Mouse (Mus musculus) embryonic facial prominence, embryonic 15.5 days (tissue): Measurements from ENCODE around the gene Selenbp1. TPM values are rescaled to one million over a fixed set of nuclear protein-coding genes. Genes with fewer than 3 reads are reported as not detected.
A peak's percentile ranks its signal among the peaks of the same experiment; 100 is the strongest.
"Not testable (repeated sequence)": the region's sequence is repeated elsewhere in the genome, so short reads cannot be mapped to it uniquely, and the experiment has no call there.

Source experiments
- ATAC-seq: fragments of 200-750 bp; cut with Nextera tagmentation; 2 replicates; pipeline ENCODE4 v1.8.0; 2017; ENCODE audit warnings: low read depth, moderate TSS enrichment; ENCODE audit not compliant: insufficient number of reproducible peaks, low FRiP score, low TSS enrichment
- H3K27ac ChIP-seq: fragments of 300-500 bp; sonication (generic); replicated peaks from 2 replicates; pipeline ENCODE4 v1.5.1; 2015; ENCODE audit warnings: mild to moderate bottlenecking, inconsistent platforms
- H3K27me3 ChIP-seq: fragments of 300-500 bp; sonication (generic); 2 replicates; pipeline ENCODE4 v1.6.1; 2015; ENCODE audit warnings: inconsistent platforms
- H3K36me3 ChIP-seq: fragments of 300-500 bp; sonication (generic); 2 replicates; pipeline ENCODE4 v1.6.1; 2015; ENCODE audit warnings: mild to moderate bottlenecking, inconsistent platforms
- H3K4me1 ChIP-seq: fragments of 300-500 bp; sonication (generic); 2 replicates; pipeline ENCODE4 v1.6.1; 2015; ENCODE audit warnings: inconsistent platforms
- H3K4me2 ChIP-seq: fragments of 300-500 bp; sonication (generic); replicated peaks from 2 replicates; pipeline ENCODE4 v1.6.1; 2015; ENCODE audit warnings: mild to moderate bottlenecking, inconsistent platforms
- H3K4me3 ChIP-seq: fragments of 300-500 bp; sonication (generic); replicated peaks from 2 replicates; pipeline ENCODE4 v1.5.1; 2015; ENCODE audit warnings: mild to moderate bottlenecking, inconsistent platforms
- H3K9ac ChIP-seq: fragments of 300-500 bp; sonication (generic); 2 replicates; pipeline ENCODE4 v1.6.1; 2015; ENCODE audit warnings: inconsistent platforms
- H3K9me3 ChIP-seq: fragments of 300-500 bp; sonication (generic); replicated peaks from 2 replicates; pipeline ENCODE4 v1.6.1; 2016; ENCODE audit warnings: inconsistent platforms
- WGBS: fragments of 180-500 bp; shearing (Covaris S2); methylation state at CpG from one replicate; pipeline ENCODE4 v1.1.7; 2015; 5-methylcytosine and 5-hydroxymethylcytosine counted together
- polyA plus RNA-seq: library from polyadenylated mRNA; unstranded; fragments of >200 nt; fragmentation: Nextera tagmentation; extraction: Ambion mirVana; gene quantifications from 2 replicates; pipeline ENCODE4 v1.2.1, GENCODE M21; 2015

Gene Selenbp1
- polyA plus RNA-seq, 1 experiment from 2014 or later: 61.5 TPM

DNA sequence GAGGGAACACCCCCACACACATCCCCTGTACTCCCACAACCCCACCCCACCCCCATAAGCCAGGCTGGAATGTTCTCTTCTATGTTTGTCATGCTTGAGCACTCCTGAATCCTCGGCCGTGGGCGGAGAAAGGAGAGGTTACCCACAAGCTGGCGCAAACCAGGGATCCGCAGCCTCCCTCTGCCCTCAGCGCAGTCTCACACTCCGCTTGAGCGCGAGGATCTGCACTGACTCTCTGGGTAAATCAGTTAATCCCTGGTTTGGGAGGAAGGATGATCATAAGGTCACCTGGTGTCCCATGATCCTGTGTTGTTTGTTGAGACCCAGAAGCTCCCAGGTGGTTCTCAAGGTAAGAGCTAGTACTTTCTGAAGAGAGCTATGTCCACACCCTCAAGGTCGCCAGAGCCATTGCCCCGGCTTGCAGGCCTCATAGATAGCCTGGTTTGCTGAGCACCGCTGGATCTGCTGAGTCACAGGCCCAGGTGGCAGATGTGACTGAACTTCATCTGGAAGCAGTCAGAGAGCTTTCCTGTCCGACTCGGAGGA lies 15.0 kb upstream of the Selenbp1 start:
- Histone ChIP-seq H3K36me3 (no peaks in the 10 kb centered on the region), H3K4me3 (no peak overlapping the region), H3K9ac (no peak overlapping the region), H3K27me3 (no peaks in the 10 kb centered on the region), H3K4me2 (no peak overlapping the region), H3K9me3 (no peaks in the 10 kb centered on the region), H3K4me1 (0 out of 2 replicates have a peak, but pooled peaks cover 12% of the 10 kb centered on the region), H3K27ac (no peak overlapping the region)
- 46% methylated on average over 14 of the region's 14 CpGs for WGBS
- peak; percentile 34; the same call in 1 of the 2 replicates for ATAC-seq

DNA sequence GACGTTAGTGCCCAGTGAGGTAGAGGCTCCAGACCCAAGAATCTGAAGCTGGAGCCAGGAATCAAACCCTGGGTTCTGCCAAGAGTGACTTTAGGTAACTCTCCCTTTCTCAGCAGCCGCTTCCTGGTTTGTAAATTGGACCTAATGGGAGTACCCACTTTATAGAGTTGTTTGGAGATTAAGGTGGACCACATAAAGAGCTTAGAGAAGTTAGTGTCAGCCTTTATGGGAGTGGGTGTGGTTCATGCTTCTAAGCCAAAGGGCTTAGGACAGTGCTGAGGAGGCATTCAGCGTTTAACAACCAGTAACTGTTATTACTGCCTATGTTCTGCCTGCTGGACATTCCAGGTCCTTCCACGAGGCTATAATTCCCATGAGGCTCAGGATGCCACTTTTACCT lies 14.0 kb upstream of the Selenbp1 start:
- ATAC-seq: no peak
- Histone ChIP-seq H3K27me3 (no peaks in the 10 kb centered on the region), H3K9ac (no peak overlapping the region), H3K9me3 (no peaks in the 10 kb centered on the region), H3K4me1 (0 out of 2 replicates have a peak, but pooled peaks cover 12% of the 10 kb centered on the region), H3K36me3 (no peaks in the 10 kb centered on the region), H3K4me3 (no peak overlapping the region), H3K27ac (no peak overlapping the region), H3K4me2 (no peak overlapping the region)
- 75% methylated on average over 4 of the region's 4 CpGs for WGBS

DNA sequence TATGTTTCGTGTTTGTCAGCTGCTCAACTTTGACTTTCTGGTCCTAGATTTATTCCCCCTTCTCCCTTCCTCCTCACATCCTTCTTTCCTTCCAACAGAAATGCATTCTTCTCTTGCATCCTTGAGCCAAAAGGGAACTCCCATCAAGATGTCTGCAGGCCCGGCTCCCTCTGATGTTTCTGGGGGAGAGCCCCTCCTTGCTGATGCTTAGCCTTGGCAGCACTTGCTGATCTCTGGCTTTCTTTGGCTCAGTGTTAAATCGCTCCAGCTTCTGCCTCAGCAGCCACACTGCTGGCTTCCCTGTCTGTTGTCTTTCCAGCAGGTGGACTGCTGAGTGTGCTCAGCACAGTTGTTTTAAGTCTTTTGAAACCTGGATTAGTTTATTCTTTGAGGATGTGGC lies 11.8 kb upstream of the Selenbp1 start:
- no peaks in the 10 kb centered on the region for H3K9me3 ChIP-seq
- no peaks in the 10 kb centered on the region for H3K36me3 ChIP-seq
- no peaks in the 10 kb centered on the region for H3K27me3 ChIP-seq
- no peak overlapping the region for H3K4me2 ChIP-seq
- no peak for ATAC-seq
- WGBS: 40% methylated on average over 3 of the region's 3 CpGs
- no peak overlapping the region for H3K4me3 ChIP-seq
- no peak overlapping the region for H3K27ac ChIP-seq
- 0 out of 2 replicates have a peak, but pooled peaks cover 9% of the 10 kb centered on the region for H3K4me1 ChIP-seq
- H3K9ac ChIP-seq: no peak overlapping the region

DNA sequence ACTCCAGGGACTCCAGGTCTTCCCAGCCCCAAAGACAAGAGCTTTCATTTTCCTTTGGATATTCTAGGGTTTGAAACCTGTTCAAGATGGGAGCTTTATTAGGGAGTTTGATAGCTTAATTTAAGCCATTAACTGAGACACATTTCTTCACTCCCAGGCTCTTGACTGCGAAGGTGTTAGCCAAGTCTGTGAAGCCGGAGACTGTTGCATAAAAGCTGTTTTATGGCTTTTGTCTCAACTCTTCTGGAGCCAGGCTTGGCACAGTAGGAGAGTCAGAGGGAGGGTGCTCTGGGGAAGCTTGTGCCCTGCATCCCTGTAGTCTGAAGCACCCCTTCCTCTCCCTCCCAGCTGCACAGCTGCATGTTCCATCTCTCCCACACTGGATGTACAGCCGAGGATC lies 10.5 kb upstream of the Selenbp1 start:
- H3K9ac ChIP-seq: no peak overlapping the region
- H3K9me3 ChIP-seq: no peaks in the 10 kb centered on the region
- no peak overlapping the region for H3K4me2 ChIP-seq
- H3K4me3 ChIP-seq: no peak overlapping the region
- no peak overlapping the region for H3K27ac ChIP-seq
- ATAC-seq: no peak
- 54% methylated on average over 3 of the region's 3 CpGs for WGBS
- H3K4me1 ChIP-seq: 0 out of 2 replicates have a peak, but pooled peaks cover 8% of the 10 kb centered on the region
- H3K27me3 ChIP-seq: no peaks in the 10 kb centered on the region
- no peaks in the 10 kb centered on the region for H3K36me3 ChIP-seq

DNA sequence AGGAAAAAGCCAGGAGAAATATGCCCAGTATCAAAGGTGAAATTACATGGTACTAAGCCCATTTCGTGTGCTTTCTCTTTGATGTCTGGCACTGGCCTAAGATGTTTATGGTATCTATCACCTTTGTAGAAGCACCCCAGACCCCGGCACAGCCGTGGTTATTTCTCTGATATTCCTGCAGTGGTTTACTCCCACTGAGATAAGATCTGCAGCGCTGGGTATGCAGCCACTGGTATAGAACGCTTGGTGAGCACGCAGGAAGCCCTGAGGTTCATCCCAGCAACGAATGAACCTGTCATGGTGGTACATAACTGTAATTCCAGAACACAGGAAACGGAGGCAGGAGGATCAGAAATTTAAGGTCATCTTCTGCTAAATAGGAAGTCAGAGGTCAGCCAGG lies 8.2 kb upstream of the Selenbp1 start:
- H3K27me3 ChIP-seq: no peaks in the 10 kb centered on the region
- WGBS: 61% methylated on average over 8 of the region's 8 CpGs
- no peak for ATAC-seq
- no peak overlapping the region for H3K4me3 ChIP-seq
- H3K36me3 ChIP-seq: no peaks in the 10 kb centered on the region
- no peaks in the 10 kb centered on the region for H3K9me3 ChIP-seq
- H3K4me1 ChIP-seq: no peaks in the 10 kb centered on the region
- H3K27ac ChIP-seq: no peak overlapping the region
- H3K9ac ChIP-seq: no peak overlapping the region
- no peak overlapping the region for H3K4me2 ChIP-seq

DNA sequence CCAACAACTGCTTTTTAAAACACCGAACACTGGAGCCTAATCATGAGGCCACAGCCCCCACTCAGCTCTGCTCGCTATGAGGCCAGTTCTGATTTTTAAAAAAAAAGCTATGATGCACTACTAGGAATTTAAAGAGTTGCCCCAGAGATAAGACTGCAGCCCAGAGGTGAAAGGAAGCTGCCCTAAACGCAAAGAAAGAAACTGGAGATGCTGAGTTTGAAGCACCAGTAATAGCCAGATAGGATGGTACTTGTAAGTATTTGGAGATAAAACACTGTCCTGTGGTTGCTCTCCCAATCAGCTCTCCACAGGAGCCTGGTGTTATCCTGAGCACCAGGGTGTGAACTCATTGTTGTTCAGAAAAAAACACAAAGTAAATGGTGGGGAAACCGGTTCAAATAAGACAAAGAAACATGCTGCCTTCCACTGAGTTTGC lies 6.5 kb upstream of the Selenbp1 start:
- H3K36me3 ChIP-seq, H3K9me3 ChIP-seq, H3K27me3 ChIP-seq, H3K9ac ChIP-seq, H3K4me3 ChIP-seq, ATAC-seq, H3K4me2 ChIP-seq, H3K27ac ChIP-seq, H3K4me1 ChIP-seq: not testable (repeated sequence)
- WGBS: 42% methylated on average over 4 of the region's 4 CpGs

DNA sequence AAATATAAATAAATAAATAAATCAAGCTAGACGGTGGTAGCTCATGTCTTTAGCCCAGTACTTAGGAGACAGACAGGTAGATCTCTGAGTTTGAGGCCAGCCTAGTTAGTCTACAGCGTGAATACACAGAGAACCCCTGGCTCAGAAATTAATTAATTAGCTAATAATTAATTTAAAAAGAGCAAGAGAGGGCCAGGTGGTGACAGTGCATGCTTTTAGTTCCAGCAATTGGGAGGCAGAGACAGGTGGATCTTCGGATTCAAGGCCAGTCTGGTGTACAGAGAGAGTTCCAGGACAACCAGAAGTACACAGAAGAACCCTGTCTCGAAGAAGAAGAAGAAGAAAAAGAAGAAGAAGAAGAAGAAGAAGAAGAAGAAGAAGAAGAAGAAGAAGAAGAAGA lies 3.9 kb upstream of the Selenbp1 start:
- not testable (repeated sequence) for H3K36me3 ChIP-seq, H3K4me2 ChIP-seq, H3K27ac ChIP-seq, H3K9ac ChIP-seq, H3K4me3 ChIP-seq, ATAC-seq, H3K9me3 ChIP-seq, H3K27me3 ChIP-seq
- WGBS: 88% methylated on average over 4 of the region's 4 CpGs
- H3K4me1 ChIP-seq: peaks cover 11% of the 10 kb centered on the region

DNA sequence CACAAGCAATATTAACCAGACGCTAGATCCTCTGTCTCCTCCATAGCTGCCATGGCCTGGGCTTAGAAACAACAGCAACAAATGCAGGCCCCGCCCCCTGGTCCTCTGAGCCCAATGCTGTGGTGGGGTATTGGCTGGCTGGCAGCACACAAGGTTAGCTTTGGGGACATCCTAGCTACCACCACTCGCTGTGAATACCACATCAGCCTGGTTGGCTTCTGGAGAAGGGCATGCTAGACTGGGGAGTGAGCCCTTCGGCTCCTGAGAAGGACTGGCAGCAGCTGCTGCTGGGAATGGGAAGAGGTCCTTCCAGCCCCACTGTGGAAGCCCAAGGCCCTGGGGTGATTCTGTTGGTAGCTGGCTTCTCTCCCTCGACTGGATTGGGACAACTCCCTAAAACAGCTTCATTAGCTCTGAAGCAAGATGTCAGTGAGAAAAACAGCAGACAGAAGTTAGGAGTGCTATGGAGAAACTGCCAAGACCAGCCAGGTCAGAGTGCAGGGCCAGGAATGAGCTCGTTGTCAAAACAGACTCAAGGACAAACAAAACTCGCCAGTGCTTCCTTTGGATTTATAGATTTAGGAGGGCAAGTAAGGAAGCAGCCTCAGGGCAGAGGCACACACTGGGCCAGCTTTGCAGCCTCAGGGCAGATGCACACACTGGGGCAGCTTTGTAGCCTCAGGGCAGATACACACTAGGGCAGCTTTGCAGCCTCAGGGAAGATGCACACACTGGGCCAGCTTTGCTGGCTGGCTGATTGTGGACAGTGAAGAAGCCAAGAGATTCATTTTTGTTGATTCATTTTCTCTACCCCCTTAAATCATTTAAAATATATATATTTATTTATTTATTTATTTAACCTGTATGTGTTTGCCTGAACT lies 2.2 kb upstream of the Selenbp1 start:
- not testable (repeated sequence) for H3K4me2 ChIP-seq, H3K9ac ChIP-seq, H3K27me3 ChIP-seq, ATAC-seq, H3K36me3 ChIP-seq, H3K27ac ChIP-seq, H3K9me3 ChIP-seq, H3K4me3 ChIP-seq
- peaks cover 11% of the 10 kb centered on the region for H3K4me1 ChIP-seq
- WGBS: 42% methylated on average over 7 of the region's 7 CpGs

DNA sequence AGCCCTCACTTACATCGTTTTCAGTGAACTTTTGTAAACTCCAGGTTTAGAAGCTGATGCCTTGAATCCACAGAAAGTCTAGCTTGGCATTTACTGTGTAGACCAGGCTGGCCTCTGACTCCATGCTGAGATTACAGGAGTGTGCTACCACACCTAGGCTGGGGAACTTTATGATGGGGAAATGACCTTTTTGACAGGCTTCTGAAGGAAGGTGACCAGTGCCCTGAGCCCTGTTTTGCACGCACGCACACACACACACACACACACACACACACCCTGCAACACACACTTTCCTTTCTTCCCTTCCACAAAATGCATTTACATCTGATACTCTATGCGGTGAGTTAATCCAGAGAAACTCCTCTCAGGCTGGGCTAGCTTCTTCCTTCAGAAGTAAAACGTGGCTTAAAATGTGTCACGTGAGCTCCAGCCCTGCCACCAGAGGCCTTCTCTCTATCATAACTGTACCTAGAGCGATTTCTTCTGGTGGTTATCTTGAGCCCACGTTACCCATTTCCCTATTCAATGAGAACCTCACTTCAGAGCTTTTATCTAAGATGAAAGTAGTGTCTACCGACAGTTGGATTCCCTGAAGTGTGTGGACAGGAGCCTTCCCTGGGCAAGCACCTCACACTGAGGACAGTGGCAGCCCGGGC lies 1.3 kb upstream of the Selenbp1 start:
- not testable (repeated sequence) for H3K4me3 ChIP-seq, H3K4me2 ChIP-seq, H3K9ac ChIP-seq, ATAC-seq, H3K9me3 ChIP-seq, H3K36me3 ChIP-seq, H3K27me3 ChIP-seq, H3K27ac ChIP-seq
- 74% methylated on average over 10 of the region's 10 CpGs for WGBS
- peaks cover 11% of the 10 kb centered on the region for H3K4me1 ChIP-seq

DNA sequence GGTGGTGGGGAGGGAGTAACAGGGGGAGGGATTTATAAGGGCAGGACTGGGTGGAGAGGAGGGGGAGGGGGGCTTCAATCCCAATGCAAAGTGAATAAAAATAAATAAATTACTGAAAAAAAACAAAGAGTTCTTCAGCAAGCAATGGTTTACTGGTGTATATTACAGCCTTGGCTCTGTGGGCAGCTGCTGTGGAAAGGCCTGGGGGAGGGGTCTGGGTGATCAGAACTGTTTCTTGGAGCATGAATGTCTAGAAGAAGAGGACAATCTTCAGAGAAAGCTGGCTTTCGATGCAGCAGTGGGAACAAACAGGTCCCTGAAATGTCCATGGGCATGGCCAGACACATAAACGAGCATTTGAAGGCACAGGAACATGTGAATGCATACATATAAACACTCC lies 577 bp upstream of the Selenbp1 start:
- peak overlapping the region; percentile 85 for H3K27ac ChIP-seq
- H3K4me1 ChIP-seq: peaks cover 11% of the 10 kb centered on the region
- H3K36me3 ChIP-seq, H3K4me2 ChIP-seq, H3K9ac ChIP-seq, H3K9me3 ChIP-seq, H3K4me3 ChIP-seq, H3K27me3 ChIP-seq: not testable (repeated sequence)
- 46% methylated on average over 2 of the region's 2 CpGs for WGBS
- peak; percentile 32; the same call in 1 of the 2 replicates for ATAC-seq

DNA sequence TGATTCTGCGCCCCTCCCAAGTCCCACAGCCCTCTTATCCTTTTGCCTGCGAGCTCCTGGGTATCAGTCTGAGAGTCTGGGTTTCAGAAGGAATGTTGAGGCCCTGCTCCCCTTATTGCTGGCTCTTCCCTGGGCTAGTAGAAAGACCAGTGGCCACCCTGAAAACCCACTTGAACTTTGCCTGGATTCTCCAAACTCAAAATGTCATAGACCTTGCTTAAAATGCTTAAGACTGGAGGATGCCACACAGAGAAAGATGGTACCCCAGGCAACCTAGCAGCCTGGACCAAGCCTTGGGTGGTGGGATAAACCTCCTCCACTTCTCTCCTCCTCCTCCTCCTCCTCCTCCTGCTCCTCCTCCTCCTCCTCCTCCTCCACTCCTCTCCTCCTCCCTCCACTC lies 748 bp downstream of the Selenbp1 start:
- H3K9ac ChIP-seq, H3K27me3 ChIP-seq, ATAC-seq, H3K4me3 ChIP-seq, H3K27ac ChIP-seq, H3K9me3 ChIP-seq, H3K4me2 ChIP-seq, H3K36me3 ChIP-seq: not testable (repeated sequence)
- WGBS: no CpG with 5 or more reads among the region's 2 CpGs
- H3K4me1 ChIP-seq: peaks cover 11% of the 10 kb centered on the region
